Mouse (Mus musculus): ENCODE results near the gene Zzz3.

Gene Zzz3

GRCm38 (mm10) chr3:152395350-152396277 lies at the start of gene Zzz3:
TSS of gene Zzz3 (plus strand) at chr3:152395473.
- DNase-seq (ENCODE audit: low spot score in 2 of 2): peak; percentile 87 to 88

- peak; percentile 90 to 98 for DNase-seq (ENCODE audit: low spot score in 2 of 2)
Measured at GRCm38 (mm10) chr3:152345732-152346632, 49.3 kb upstream of the Zzz3 start, which contains the start of gene Usp33. TSS of gene Usp33 (plus strand) at chr3:152346478.

- peak in 1 of 2 experiments; percentile 16 for DNase-seq (ENCODE audit: low spot score in 2 of 2)
Measured at GRCm38 (mm10) chr3:152346633-152347141, 48.6 kb upstream of the Zzz3 start.

- DNase-seq (ENCODE audit: low spot score in 2 of 2): no peak
Measured at GRCm38 (mm10) chr3:152347227-152347626, 48.0 kb upstream of the Zzz3 start.

- DNase-seq (ENCODE audit: low spot score in 2 of 2): no peak
Measured at GRCm38 (mm10) chr3:152348011-152348830, 47.1 kb upstream of the Zzz3 start.

GRCm38 (mm10) chr3:152350431-152350830 lies 44.8 kb upstream of the Zzz3 start:
- no peak for DNase-seq (ENCODE audit: low spot score in 2 of 2)

GRCm38 (mm10) chr3:152350966-152351365 lies 44.3 kb upstream of the Zzz3 start:
- no peak for DNase-seq (ENCODE audit: low spot score in 2 of 2)

- DNase-seq (ENCODE audit: low spot score in 2 of 2): no peak
Measured at GRCm38 (mm10) chr3:152352289-152352688, 43.0 kb upstream of the Zzz3 start.

- DNase-seq (ENCODE audit: low spot score in 2 of 2): no peak
Measured at GRCm38 (mm10) chr3:152353434-152354177, 41.7 kb upstream of the Zzz3 start.

- DNase-seq (ENCODE audit: low spot score in 2 of 2): peak in 1 of 2 experiments; percentile 12
Measured at GRCm38 (mm10) chr3:152355361-152355760, 39.9 kb upstream of the Zzz3 start.

- no peak for DNase-seq (ENCODE audit: low spot score in 2 of 2)
Measured at GRCm38 (mm10) chr3:152356751-152357150, 38.5 kb upstream of the Zzz3 start.

GRCm38 (mm10) chr3:152359151-152359550 lies 36.1 kb upstream of the Zzz3 start:
- no peak for DNase-seq (ENCODE audit: low spot score in 2 of 2)

- no peak for DNase-seq (ENCODE audit: low spot score in 2 of 2)
Measured at GRCm38 (mm10) chr3:152364181-152364580, 31.1 kb upstream of the Zzz3 start.

- no peak for DNase-seq (ENCODE audit: low spot score in 2 of 2)
Measured at GRCm38 (mm10) chr3:152376063-152376462, 19.2 kb upstream of the Zzz3 start.

- DNase-seq (ENCODE audit: low spot score in 2 of 2): no peak
Measured at GRCm38 (mm10) chr3:152384106-152384505, 11.2 kb upstream of the Zzz3 start.

GRCm38 (mm10) chr3:152396278-152396987 lies 1.2 kb downstream of the Zzz3 start:
- peak; percentile 97 to 99 for DNase-seq (ENCODE audit: low spot score in 2 of 2)

- peak in 1 of 2 experiments; percentile 44 for DNase-seq (ENCODE audit: low spot score in 2 of 2)
Measured at GRCm38 (mm10) chr3:152396988-152397314, 1.7 kb downstream of the Zzz3 start.

- no peak for DNase-seq (ENCODE audit: low spot score in 2 of 2)
Measured at GRCm38 (mm10) chr3:152397335-152397940, 2.2 kb downstream of the Zzz3 start.

- no peak for DNase-seq (ENCODE audit: low spot score in 2 of 2)
Measured at GRCm38 (mm10) chr3:152400441-152400840, 5.2 kb downstream of the Zzz3 start.
